Mouse (Mus musculus) liver, embryonic 14.5 days (tissue): ENCODE measurements around the gene Chd2.

Experiments used
- CTCF ChIP-seq: IDR thresholded peaks from 2 replicates; pipeline ENCODE4 v1.5.1; 2016; ENCODE audit warnings: antibody characterized with exemption, low read depth, control low read depth
- EP300 ChIP-seq: IDR thresholded peaks from 2 replicates; pipeline ENCODE4 v1.6.1; 2016; ENCODE audit warnings: antibody characterized with exemption, low read depth

DNA sequence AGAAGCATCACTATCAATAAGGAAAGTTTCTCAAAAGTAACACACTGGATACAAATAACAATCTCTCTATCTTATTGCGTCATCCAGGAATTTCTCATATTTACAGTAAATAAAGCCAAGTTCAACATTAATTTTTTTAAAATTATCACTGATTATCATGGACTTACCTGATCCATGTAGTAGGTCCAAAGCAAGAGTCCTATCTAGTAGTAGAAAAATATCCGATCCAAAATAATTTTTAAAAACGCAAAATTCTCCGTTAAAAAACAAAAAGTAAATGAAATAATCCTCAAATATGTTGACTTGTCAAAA, 595 bp downstream of the Chd2 start:
- TF ChIP-seq CTCF: no peak
- no peak for TF ChIP-seq EP300
